Mouse (Mus musculus) lung, adult 18-20 months (tissue): ENCODE results near the gene Zfp292.
"Not testable (repeated sequence)": the region's sequence is repeated elsewhere in the genome, so short reads cannot be mapped to it uniquely, and the experiment has no call there.

Source experiments
- DNase-seq, 2 experiments: peaks; one replicate each; pipeline ENCODE4 v3.0.0; 2022; ENCODE audit warnings: mixed read lengths in 2 of 2

Gene Zfp292

GRCm38 (mm10) chr4:34882818-34883217, at the start of gene Zfp292:
Gene Zfp292, minus strand, starts transcription at chr4:34882960.
- DNase-seq: peak; percentile 93 to 95

GRCm38 (mm10) chr4:34928386-34928785, 45.6 kb upstream of the Zfp292 start:
- not testable (repeated sequence) for DNase-seq

GRCm38 (mm10) chr4:34922177-34922870, 39.6 kb upstream of the Zfp292 start:
- DNase-seq: peak in 1 of 2 experiments; percentile 41

GRCm38 (mm10) chr4:34917400-34917799, 34.6 kb upstream of the Zfp292 start:
- no peak for DNase-seq

GRCm38 (mm10) chr4:34912171-34912570, 29.4 kb upstream of the Zfp292 start:
- no peak for DNase-seq

- DNase-seq: no peak
These were observed 28.6 kb upstream of the Zfp292 start for GRCm38 (mm10) chr4:34911401-34911800.

- peak in 1 of 2 experiments; percentile 51 for DNase-seq
These were observed 25.4 kb upstream of the Zfp292 start for GRCm38 (mm10) chr4:34908127-34908526.

GRCm38 (mm10) chr4:34907026-34907425, 24.3 kb upstream of the Zfp292 start:
- no peak for DNase-seq

- no peak for DNase-seq
These were observed 23.4 kb upstream of the Zfp292 start for GRCm38 (mm10) chr4:34906151-34906550.

GRCm38 (mm10) chr4:34905396-34905795, 22.6 kb upstream of the Zfp292 start:
- no peak for DNase-seq

GRCm38 (mm10) chr4:34901582-34901981, 18.8 kb upstream of the Zfp292 start:
- DNase-seq: not testable (repeated sequence)

- DNase-seq: no peak
These were observed 18.4 kb upstream of the Zfp292 start for GRCm38 (mm10) chr4:34901166-34901565.

GRCm38 (mm10) chr4:34900155-34900554, 17.4 kb upstream of the Zfp292 start:
- DNase-seq: no peak

- DNase-seq: no peak
These were observed 16.6 kb upstream of the Zfp292 start for GRCm38 (mm10) chr4:34899322-34899721.

GRCm38 (mm10) chr4:34898497-34898896, 15.7 kb upstream of the Zfp292 start:
- DNase-seq: no peak

GRCm38 (mm10) chr4:34893479-34893878, 10.7 kb upstream of the Zfp292 start, which contains the start of gene Cga:
Gene Cga, plus strand, starts transcription at chr4:34893779.
- no peak for DNase-seq

GRCm38 (mm10) chr4:34889812-34890185, 7.0 kb upstream of the Zfp292 start:
- no peak for DNase-seq

GRCm38 (mm10) chr4:34889101-34889811, 6.5 kb upstream of the Zfp292 start:
- DNase-seq: no peak

GRCm38 (mm10) chr4:34887295-34887694, 4.5 kb upstream of the Zfp292 start:
- DNase-seq: no peak

- peak; percentile 89 to 92 for DNase-seq
These were observed 3.8 kb upstream of the Zfp292 start for GRCm38 (mm10) chr4:34886490-34887111.

- DNase-seq: no peak
These were observed 3.0 kb upstream of the Zfp292 start for GRCm38 (mm10) chr4:34885631-34886351.

- no peak for DNase-seq
These were observed 738 bp upstream of the Zfp292 start for GRCm38 (mm10) chr4:34883366-34884029.
